Mouse (Mus musculus) c-Kit-positive CD71-negative TER-119-negative erythroid progenitor cells, embryonic 14.5 days (primary cell): ENCODE measurements around the gene Srsf10.

Experiments
- DNase-seq: peaks from one replicate; pipeline ENCODE4 v3.0.0-alpha.2; 2013; ENCODE audit warnings: low read depth

The Srsf10 gene

GRCm38 (mm10) chr4:135918635-135919279 lies 63.2 kb downstream of the Srsf10 start:
- no peak for DNase-seq

GRCm38 (mm10) chr4:135919280-135919639 lies 63.7 kb downstream of the Srsf10 start:
- DNase-seq, result no peak
